Mouse (Mus musculus): ENCODE measurements at regions not wholly inside any gene's neighbourhood (a gene's known extent, or its start where the extent isn't known, plus 50 kb on each side); places are given as distances from the start of the nearest gene placed in this dataset.
A peak's percentile ranks its signal among the peaks of the same experiment; 100 is the strongest.

DNA sequence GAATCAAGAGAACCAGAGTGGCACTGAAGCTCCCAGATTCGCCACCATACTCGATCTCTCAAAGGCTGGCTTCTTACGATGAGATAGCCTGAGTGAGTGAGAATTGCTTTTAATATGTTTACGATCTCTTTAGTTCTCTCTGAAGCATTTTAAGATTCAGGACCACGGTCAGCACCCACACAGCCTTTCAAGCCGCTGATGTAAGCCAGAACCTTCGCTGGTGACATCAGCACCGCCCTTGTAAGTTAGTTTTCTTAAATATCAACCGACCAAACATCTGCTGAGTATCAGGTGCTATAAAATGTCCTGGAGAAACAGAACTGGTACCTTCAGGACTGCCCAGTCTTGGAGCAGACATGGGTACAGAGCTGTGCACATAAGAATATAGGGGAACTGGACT is 141.6 kb downstream of the Dmrta2 start:
- H3K4me3 ChIP-seq (replicated peaks; ENCODE audit: low read length) = no peak overlapping the region
- no peaks in the 10 kb centered on the region for H3K36me3 ChIP-seq (ENCODE audit: control insufficient read depth, insufficient read depth, low read length)
- H3K27ac ChIP-seq (replicated peaks; ENCODE audit: low read depth, low read length) = no peak overlapping the region
- H3K27me3 ChIP-seq (ENCODE audit: control insufficient read depth, insufficient read depth, low read length) = no peaks in the 10 kb centered on the region
- 14% methylated on average over 9 of the region's 9 CpGs for WGBS
- no peaks in the 10 kb centered on the region for H3K9me3 ChIP-seq (ENCODE audit: control insufficient read depth, low read length)
- TF ChIP-seq POLR2A (IDR thresholded peaks at IDR 0.05; ENCODE audit: borderline replicate concordance, extremely low read depth, insufficient read depth, insufficient read length) = no peak
- no peak overlapping the region for H3K4me2 ChIP-seq (replicated peaks; ENCODE audit: low read depth, low read length, severe bottlenecking)
- DNase-seq (ENCODE audit: low spot score) = peak; percentile 84
- H3K4me1 ChIP-seq (ENCODE audit: control insufficient read depth, insufficient read depth, low read length) = no peaks in the 10 kb centered on the region
- ATAC-seq (ENCODE audit: low FRiP score, low read depth) = 0 out of 2 replicates have a peak, but pooled peaks have one; percentile 34
- no peak overlapping the region for H3K9ac ChIP-seq (ENCODE audit: low read depth, low read length, severe bottlenecking)

DNA sequence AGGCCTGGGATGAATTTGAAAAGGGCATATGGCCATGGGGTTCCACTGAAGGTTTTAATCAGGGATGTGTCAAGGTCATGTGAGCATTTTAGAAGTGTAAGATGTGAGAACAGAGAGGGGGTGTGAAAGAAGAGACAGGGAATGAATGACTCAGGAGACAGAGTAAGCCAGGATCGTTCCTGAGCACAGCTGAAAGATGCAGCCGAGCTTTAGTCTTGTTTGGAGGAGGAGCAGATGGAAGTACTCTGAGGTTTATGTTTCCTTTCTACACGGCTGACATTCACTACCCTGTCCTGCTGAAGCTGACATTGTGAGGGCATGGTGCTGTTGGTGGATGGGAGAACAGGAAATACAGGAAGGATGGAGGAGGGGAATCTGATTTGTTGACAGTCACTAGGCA is 142.0 kb downstream of the Dmrta2 start:
- DNase-seq (ENCODE audit: low spot score) (no peak), ATAC-seq (ENCODE audit: low FRiP score, low read depth) (no peak)
- Histone ChIP-seq H3K36me3 (ENCODE audit: control insufficient read depth, insufficient read depth, low read length) (no peaks in the 10 kb centered on the region), H3K27me3 (ENCODE audit: control insufficient read depth, insufficient read depth, low read length) (no peaks in the 10 kb centered on the region), H3K9ac (ENCODE audit: low read depth, low read length, severe bottlenecking) (no peak overlapping the region), H3K4me2 (replicated peaks; ENCODE audit: low read depth, low read length, severe bottlenecking) (no peak overlapping the region), H3K27ac (replicated peaks; ENCODE audit: low read depth, low read length) (no peak overlapping the region), H3K4me3 (replicated peaks; ENCODE audit: low read length) (no peak overlapping the region), H3K9me3 (ENCODE audit: control insufficient read depth, low read length) (no peaks in the 10 kb centered on the region), H3K4me1 (ENCODE audit: control insufficient read depth, insufficient read depth, low read length) (no peaks in the 10 kb centered on the region)
- TF ChIP-seq POLR2A (IDR thresholded peaks at IDR 0.05; ENCODE audit: borderline replicate concordance, extremely low read depth, insufficient read depth, insufficient read length) = no peak
- 3% methylated on average over 3 of the region's 3 CpGs for WGBS

DNA sequence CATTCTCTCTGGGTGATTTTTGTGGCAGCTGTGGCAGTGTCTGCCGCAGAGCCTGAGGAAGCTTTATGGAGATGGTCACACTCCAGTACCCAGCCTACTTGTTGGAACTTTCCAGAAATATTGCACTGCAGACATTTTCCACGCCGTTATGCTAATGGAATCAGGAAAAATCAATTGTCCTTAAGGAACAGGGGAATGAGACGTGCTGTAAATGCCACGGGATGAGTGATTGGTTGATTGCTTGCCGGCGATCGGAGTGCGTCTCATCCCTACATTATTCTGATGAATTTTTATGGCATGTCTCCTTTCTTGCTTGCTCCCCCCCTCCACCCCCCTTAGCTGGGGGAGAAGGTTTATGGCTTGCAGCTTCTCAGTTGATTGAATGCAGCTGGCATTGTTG is 142.9 kb downstream of the Dmrta2 start:
- H3K27me3 ChIP-seq (ENCODE audit: control insufficient read depth, insufficient read depth, low read length) = no peaks in the 10 kb centered on the region
- no peak overlapping the region for H3K4me3 ChIP-seq (replicated peaks; ENCODE audit: low read length)
- H3K9ac ChIP-seq (ENCODE audit: low read depth, low read length, severe bottlenecking) = no peak overlapping the region
- ATAC-seq (ENCODE audit: low FRiP score, low read depth) (no peak), DNase-seq (ENCODE audit: low spot score) (no peak)
- H3K27ac ChIP-seq (replicated peaks; ENCODE audit: low read depth, low read length) = no peak overlapping the region
- TF ChIP-seq POLR2A (IDR thresholded peaks at IDR 0.05; ENCODE audit: borderline replicate concordance, extremely low read depth, insufficient read depth, insufficient read length) = no peak
- no peaks in the 10 kb centered on the region for H3K9me3 ChIP-seq (ENCODE audit: control insufficient read depth, low read length)
- H3K4me1 ChIP-seq (ENCODE audit: control insufficient read depth, insufficient read depth, low read length) = no peaks in the 10 kb centered on the region; the same call in 1 of the 2 replicates
- no peak overlapping the region for H3K4me2 ChIP-seq (replicated peaks; ENCODE audit: low read depth, low read length, severe bottlenecking)
- 19% methylated on average over 9 of the region's 9 CpGs for WGBS
- no peaks in the 10 kb centered on the region for H3K36me3 ChIP-seq (ENCODE audit: control insufficient read depth, insufficient read depth, low read length)

DNA sequence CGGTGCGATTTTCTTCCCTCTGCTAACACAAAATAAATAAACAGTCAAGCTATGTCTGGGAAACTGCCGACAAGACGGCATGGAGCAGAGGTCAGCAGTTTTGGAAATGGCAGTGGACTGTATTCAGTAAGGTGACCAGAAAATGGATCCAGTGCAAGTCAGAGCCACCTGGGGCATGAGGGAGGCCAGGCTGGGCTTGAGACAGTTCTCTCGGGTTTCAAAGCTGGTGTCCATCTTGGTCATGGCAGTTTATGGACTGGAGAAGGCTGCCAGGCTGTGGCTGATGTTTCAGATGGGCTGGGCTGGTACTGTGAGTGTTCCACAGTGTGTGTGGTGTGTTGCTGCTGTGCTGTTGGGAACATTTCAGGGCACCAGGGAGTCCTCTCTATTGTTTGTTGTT is 143.6 kb downstream of the Dmrta2 start:
- 17% methylated on average over 5 of the region's 5 CpGs for WGBS
- Histone ChIP-seq H3K36me3 (ENCODE audit: control insufficient read depth, insufficient read depth, low read length) (no peaks in the 10 kb centered on the region), H3K9ac (ENCODE audit: low read depth, low read length, severe bottlenecking) (no peak overlapping the region), H3K27ac (replicated peaks; ENCODE audit: low read depth, low read length) (no peak overlapping the region), H3K4me1 (ENCODE audit: control insufficient read depth, insufficient read depth, low read length) (no peaks in the 10 kb centered on the region; the same call in 1 of the 2 replicates), H3K27me3 (ENCODE audit: control insufficient read depth, insufficient read depth, low read length) (no peaks in the 10 kb centered on the region), H3K4me2 (replicated peaks; ENCODE audit: low read depth, low read length, severe bottlenecking) (no peak overlapping the region), H3K4me3 (replicated peaks; ENCODE audit: low read length) (no peak overlapping the region), H3K9me3 (ENCODE audit: control insufficient read depth, low read length) (no peaks in the 10 kb centered on the region)
- no peak for DNase-seq (ENCODE audit: low spot score)
- no peak for ATAC-seq (ENCODE audit: low FRiP score, low read depth)
- TF ChIP-seq POLR2A (IDR thresholded peaks at IDR 0.05; ENCODE audit: borderline replicate concordance, extremely low read depth, insufficient read depth, insufficient read length) = no peak

DNA sequence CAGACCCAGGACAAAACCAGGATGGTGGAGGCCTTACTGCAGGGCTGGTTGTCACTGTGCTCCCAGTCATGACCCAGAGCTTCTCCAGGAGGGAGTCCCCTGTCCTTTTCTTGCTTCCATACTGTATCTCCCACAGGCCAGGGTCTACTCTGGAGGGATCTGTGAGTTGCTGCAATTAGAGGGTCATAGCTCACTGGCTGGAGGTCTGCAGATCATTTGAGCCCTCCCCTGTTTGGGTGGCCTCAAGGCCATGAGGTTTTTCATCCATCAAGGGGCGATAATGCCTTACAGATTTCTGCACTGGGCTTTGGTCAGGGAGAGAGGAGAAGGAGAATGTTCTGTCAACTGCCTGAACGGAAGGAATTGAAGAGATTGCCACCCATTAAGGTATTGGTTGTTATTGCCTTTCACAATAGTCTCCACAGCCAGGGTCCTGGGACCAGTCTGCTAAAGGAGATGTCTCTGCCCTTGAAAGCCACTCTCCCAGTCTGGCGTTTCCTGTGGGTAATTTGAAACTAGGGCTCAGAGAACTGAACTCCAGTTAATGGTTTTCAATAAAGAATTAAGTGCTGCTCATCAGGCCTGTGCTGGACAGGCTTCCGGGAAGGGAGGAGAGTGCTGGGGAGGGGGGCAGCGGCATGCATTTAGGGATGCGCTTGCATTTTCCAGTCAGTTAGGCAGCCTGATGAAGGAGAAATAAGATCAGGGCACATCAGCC is 147.4 kb downstream of the Dmrta2 start:
- Histone ChIP-seq H3K4me1 (ENCODE audit: control insufficient read depth, insufficient read depth, low read length) (no peaks in the 10 kb centered on the region; the same call in 1 of the 2 replicates), H3K4me2 (replicated peaks; ENCODE audit: low read depth, low read length, severe bottlenecking) (no peak overlapping the region), H3K9ac (ENCODE audit: low read depth, low read length, severe bottlenecking) (no peak overlapping the region), H3K27me3 (ENCODE audit: control insufficient read depth, insufficient read depth, low read length) (no peaks in the 10 kb centered on the region), H3K27ac (replicated peaks; ENCODE audit: low read depth, low read length) (no peak overlapping the region), H3K4me3 (replicated peaks; ENCODE audit: low read length) (no peak overlapping the region), H3K36me3 (ENCODE audit: control insufficient read depth, insufficient read depth, low read length) (no peaks in the 10 kb centered on the region), H3K9me3 (ENCODE audit: control insufficient read depth, low read length) (no peaks in the 10 kb centered on the region)
- ATAC-seq (ENCODE audit: low FRiP score, low read depth) (no peak), DNase-seq (ENCODE audit: low spot score) (no peak)
- no peak for TF ChIP-seq POLR2A (IDR thresholded peaks at IDR 0.05; ENCODE audit: borderline replicate concordance, extremely low read depth, insufficient read depth, insufficient read length)
- 10% methylated on average over 6 of the region's 6 CpGs for WGBS
